Mouse (Mus musculus) gastrocnemius, postnatal 36 days (tissue): ENCODE measurements at regions not wholly inside any gene's neighbourhood (a gene's known extent, or its start where the extent isn't known, plus 50 kb on each side); places are given as distances from the start of the nearest gene placed in this dataset.

Experiments used
- DNase-seq, 2 experiments: peaks; one replicate each; pipeline ENCODE4 v3.0.0; 2022
- intact Hi-C: fragments of 180-260 bp; cut with DNase I; formaldehyde crosslinking; loops from one replicate; pipeline ENCODE4 v1.15.1; 2025

DNA sequence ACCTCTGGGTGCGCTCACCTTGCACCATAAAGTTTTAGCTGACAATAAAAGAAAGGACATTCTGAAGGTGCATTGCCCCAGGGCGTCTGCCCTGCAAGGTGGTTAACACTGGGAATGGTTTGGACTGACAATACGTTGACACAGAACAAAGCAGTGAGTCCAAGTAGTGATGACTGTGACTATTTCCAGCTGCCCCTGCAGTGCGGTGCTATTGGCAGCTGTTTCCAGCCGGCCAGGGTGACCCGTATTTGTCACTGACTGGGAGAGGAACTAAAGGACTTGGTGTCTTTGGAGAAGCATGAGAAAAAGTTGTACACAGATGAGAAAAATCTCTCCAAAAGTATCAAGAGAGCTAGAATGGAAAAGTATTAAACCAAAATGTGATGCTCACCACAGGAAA, 52.0 kb upstream of the Vtcn1 start:
- DNase-seq = no peak
- intact Hi-C loops = no loop called here

DNA sequence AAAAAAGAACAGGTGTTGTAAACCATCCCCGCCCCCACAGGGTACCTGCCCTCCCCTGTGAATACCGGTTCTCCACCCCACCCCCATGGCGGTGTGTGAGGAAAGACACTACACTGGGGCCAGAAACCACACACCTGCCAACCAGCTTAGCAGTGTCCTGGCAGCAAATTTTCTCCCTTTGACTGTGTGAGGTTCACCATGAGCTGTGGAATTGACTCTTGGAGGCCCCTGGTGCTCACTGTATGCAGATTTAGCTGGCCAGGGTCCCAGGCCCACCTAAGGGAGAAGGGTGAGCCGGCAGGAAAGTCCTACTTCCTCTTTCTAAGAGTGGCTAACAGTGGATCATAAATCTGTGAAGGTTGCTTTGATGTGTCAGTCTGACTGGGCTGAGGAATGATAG, 53.9 kb upstream of the Vtcn1 start:
- no peak for DNase-seq
- intact Hi-C loops = no loop called here

DNA sequence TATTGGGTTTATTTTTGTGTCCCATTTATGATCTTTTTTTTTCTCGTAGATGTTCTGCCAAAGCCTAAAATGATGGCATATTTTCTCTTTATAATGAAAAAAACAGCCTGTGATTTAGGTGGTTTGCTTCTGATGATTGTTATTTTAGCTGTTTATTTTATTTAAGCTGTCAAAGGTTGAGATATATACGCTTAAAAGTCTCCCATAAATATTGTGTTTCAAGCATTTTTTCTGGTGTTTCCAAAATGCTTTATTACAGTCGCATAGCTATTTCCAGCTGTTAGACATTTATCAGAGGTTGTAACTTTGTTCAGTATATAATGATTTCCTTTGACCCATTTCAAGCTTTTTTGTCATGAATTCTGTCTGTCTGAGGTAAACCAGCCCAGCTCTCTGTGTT, 54.4 kb upstream of the Vtcn1 start:
- intact Hi-C loops = no loop called here
- DNase-seq = no peak

DNA sequence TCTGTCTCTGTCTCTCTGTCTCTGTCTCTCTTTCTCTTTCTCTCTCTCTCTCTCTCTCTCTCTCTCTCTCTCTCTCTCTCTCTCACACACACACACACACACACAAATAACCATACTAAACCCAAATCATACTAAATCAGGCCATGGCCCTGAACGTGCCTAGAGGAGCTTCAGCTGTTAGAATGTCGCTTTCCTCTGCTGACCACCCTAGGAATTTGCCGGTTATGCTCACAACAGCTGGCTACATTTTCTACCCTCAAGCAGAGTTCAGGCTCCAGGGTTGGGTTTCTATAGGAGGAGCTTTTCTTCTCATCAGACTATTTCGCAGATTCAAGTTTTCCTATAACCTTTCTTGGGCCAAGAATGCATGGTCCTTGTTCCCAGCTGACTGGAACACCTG, 56.1 kb upstream of the Vtcn1 start:
- no peak for DNase-seq
- intact Hi-C loops = loop anchor here (2.0 kb wide), 1 partner anchor 136 kb away; no protein-coding TSS in a partner anchor

- no peak for DNase-seq
- intact Hi-C loops = loop anchor here (2.0 kb wide), 1 partner anchor 137 kb away; no protein-coding TSS in a partner anchor
Observed at GRCm38 (mm10) chr3:100768170-100768624, 57.1 kb upstream of the Vtcn1 start.

- intact Hi-C loops = no loop called here
- DNase-seq = no peak
Observed at GRCm38 (mm10) chr3:100765323-100765722, 59.9 kb upstream of the Vtcn1 start.

DNA sequence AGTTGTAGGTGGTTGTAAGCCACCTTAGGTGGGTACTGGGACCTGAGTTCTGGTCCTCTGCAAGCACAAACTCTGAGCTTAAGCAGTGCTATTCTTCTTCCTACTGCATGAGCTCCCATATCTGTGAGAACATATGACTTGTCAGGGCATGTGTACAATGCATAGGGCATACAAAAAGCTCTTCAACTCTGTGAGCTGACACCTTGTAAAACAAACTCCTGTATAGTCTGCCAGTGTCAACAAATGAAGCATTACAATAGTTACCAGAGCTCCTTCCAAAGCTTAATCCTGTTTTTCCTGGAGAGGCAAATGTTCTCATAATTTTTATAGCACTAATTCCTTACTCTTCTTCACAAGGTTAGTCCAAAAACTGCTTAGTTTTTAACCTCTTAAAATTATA, 62.4 kb upstream of the Vtcn1 start:
- intact Hi-C loops = no loop called here
- DNase-seq = no peak

DNA sequence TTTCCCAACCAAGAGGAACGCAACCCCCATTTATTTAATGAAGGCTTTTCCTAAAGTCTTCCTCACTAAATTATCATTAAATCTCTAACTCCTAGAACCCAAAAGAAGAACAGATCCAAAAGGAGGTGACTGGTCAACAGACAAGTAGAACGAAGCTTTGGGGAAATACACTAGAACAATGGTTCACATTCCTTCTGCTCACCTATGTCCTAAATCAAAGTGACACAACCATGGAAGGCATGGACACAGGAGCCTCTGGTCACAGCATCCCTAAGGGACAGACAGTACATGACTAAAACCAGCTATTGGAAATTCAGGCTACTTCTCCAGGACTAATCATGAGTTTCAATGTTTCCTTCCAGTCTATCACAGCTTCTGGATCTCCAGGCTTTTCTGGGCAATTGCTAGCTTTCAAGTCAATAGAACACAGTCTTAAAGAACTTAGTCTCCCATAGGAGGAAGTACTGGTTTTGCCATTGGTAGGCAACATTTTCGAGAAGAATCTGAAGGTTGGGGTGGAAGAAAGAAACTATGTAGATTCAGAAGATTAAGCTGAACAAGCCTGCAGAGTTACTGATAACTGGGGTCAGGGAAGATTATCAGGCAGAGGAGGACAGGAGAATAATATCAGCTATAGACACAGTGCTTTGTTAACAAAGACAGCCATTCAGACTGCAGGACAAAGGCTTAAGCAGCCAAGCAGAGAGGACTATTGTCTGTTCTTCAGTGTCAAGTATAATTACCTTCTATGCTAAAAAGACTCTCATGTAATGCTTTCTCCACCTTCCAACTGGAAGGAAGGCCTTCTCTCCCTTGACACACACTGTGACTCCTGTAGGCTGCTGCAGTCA, 65.9 kb upstream of the Vtcn1 start:
- no peak for DNase-seq
- intact Hi-C loops = no loop called here

- intact Hi-C loops = no loop called here
- DNase-seq = no peak
Observed at GRCm38 (mm10) chr3:100754677-100755076, 69.4 kb upstream of the Man1a2 start.

- intact Hi-C loops = no loop called here
- DNase-seq = no peak
Observed at GRCm38 (mm10) chr3:100751211-100751610, 65.9 kb upstream of the Man1a2 start.

- intact Hi-C loops = no loop called here
- no peak for DNase-seq
Observed at GRCm38 (mm10) chr3:100748727-100749126, 63.4 kb upstream of the Man1a2 start.

- intact Hi-C loops = no loop called here
- DNase-seq = no peak
Observed at GRCm38 (mm10) chr3:100748309-100748691, 63.0 kb upstream of the Man1a2 start.

- DNase-seq = no peak
Observed at GRCm38 (mm10) chr3:100747421-100748308, 62.4 kb upstream of the Man1a2 start.

GRCm38 (mm10) chr3:100737660-100738059, 52.4 kb upstream of the Man1a2 start:
- DNase-seq = no peak
- intact Hi-C loops = no loop called here

More at GRCm38 (mm10) chr3:100747421-100748308, 62.4 kb upstream of the Man1a2 start:
- intact Hi-C loops = no loop called here

- DNase-seq = no peak
- intact Hi-C loops = no loop called here
Observed at GRCm38 (mm10) chr3:100736539-100736938, 51.2 kb upstream of the Man1a2 start.
